Mouse (Mus musculus) embryo, embryonic 11.5 days (tissue): ENCODE measurements around the gene Plagl1.
A peak's percentile ranks its signal among the peaks of the same experiment; 100 is the strongest.

Experiments
- DNase-seq: peaks from one replicate; pipeline ENCODE4 v3.0.0-alpha.2; 2012; ENCODE audit warnings: low read depth, low spot score

Plagl1 gene

GRCm38 (mm10) chr10:13090596-13091424, 30.5 kb downstream of the Plagl1 start:
- DNase-seq: peak; percentile 72

GRCm38 (mm10) chr10:13092996-13093395, 32.7 kb downstream of the Plagl1 start:
- DNase-seq: no peak

DNA sequence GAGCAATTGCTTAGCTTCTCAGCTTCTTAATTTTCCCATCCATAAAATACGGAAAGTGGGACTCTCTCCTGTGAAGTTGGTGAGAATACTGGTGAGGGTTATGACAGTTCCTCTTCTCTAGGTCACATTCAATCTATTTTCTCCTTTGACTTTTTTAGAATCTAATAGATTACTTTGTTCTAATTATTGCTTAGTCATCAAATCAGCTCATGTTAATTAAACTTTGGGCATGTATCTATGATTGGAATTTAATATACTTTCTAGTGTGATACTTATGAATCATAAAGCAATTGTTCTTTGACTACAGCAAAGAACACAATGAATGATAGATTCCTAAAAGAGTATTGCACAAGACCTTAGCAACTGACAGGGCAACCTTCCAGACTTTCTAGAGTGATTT, 38.6 kb downstream of the Plagl1 start:
- DNase-seq: no peak

DNA sequence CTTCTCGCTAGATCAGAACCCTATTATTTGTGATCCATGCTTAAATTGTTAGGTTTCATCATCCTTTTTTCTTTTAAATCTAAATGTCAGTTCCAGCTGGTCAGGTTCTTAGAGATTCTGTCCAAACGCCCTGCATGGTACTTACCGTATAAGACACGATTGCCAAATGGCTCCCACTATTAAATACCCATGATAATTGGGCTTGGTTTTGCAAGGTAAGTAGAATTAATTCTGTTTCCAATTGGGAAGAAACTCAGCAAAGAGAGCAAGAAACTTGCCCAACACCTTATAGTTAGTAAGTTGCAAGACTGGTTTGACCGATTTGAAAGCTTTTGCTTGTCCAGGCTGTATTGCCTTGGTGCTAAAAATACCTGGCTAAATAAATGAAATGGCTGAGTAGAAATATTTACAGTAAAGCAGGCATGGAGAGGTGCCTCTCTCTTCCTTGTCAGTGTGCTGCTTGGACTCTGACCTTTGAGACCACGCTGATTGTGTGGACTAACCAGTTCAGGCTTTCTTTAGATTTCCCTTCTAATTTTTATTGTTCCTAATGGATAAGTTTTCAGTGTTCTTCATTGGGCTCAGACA, 39.9 kb downstream of the Plagl1 start:
- no peak for DNase-seq

- no peak for DNase-seq
These were observed 42.1 kb downstream of the Plagl1 start for GRCm38 (mm10) chr10:13102360-13102759.

DNA sequence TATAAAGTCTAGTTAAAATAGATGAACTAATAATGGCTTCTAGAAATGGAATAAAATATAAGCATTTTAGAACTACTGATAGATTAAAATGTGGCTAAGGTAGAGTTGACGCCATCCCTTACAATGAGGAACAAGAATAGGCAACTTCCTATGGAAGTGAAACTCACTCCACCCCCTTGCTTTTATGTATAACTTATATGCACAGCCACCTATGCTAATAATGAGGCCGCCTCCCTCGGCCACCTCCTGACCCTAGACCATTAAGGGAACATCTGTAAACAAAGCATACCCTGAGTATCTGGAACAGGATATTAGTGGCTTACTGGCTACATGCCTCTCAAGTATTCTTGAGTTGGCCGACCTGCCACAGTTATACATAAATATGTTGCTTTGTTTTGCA, 43.5 kb downstream of the Plagl1 start:
- no peak for DNase-seq

- no peak for DNase-seq
These were observed 46.8 kb downstream of the Plagl1 start for GRCm38 (mm10) chr10:13106909-13107624.

GRCm38 (mm10) chr10:13108021-13108548, 47.8 kb downstream of the Plagl1 start:
- DNase-seq: peak; percentile 45

DNA sequence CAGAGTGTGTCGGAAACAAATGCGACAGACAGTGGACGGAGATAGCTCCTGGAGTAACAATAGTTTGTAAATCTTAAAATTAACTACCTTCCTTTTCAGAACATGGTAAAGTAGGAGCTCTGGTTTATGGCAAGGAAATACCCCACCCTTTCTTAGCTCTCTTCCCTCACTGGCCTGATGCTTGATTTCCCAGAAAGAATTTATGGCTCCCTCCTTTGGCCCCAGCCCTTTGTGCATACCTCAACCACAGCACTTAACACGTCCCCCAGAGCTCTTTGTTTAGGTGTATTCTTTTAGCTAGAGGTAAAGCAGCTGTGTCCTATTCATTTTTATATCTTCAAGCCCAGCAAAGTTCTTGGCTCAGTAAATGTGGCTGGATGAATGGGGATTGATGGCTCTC, 48.5 kb downstream of the Plagl1 start:
- DNase-seq: no peak

DNA sequence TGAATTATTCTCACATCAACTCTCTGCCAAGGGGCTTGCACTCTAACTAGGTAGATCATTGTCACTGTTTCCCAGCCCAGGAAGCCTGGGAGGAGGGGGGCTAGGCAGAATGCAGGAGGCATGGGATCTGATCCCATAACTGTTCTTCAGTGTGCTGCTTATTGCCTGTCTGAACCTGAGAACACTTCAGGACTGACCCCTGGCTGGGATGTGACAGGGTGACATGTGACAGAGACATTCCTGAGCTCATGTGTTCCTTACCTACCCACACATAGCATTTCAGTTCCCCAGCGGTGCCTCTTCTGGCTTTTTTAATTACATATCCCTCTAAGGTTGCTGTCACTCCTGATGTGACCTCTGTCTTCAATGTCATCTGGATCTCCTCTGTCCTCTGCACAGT, 49.5 kb downstream of the Plagl1 start:
- DNase-seq: no peak

- DNase-seq: no peak
These were observed 52.5 kb downstream of the Plagl1 start for GRCm38 (mm10) chr10:13112849-13113248.

- no peak for DNase-seq
These were observed 53.3 kb downstream of the Plagl1 start for GRCm38 (mm10) chr10:13113641-13114040.

GRCm38 (mm10) chr10:13115030-13115429, 54.7 kb downstream of the Plagl1 start:
- no peak for DNase-seq

DNA sequence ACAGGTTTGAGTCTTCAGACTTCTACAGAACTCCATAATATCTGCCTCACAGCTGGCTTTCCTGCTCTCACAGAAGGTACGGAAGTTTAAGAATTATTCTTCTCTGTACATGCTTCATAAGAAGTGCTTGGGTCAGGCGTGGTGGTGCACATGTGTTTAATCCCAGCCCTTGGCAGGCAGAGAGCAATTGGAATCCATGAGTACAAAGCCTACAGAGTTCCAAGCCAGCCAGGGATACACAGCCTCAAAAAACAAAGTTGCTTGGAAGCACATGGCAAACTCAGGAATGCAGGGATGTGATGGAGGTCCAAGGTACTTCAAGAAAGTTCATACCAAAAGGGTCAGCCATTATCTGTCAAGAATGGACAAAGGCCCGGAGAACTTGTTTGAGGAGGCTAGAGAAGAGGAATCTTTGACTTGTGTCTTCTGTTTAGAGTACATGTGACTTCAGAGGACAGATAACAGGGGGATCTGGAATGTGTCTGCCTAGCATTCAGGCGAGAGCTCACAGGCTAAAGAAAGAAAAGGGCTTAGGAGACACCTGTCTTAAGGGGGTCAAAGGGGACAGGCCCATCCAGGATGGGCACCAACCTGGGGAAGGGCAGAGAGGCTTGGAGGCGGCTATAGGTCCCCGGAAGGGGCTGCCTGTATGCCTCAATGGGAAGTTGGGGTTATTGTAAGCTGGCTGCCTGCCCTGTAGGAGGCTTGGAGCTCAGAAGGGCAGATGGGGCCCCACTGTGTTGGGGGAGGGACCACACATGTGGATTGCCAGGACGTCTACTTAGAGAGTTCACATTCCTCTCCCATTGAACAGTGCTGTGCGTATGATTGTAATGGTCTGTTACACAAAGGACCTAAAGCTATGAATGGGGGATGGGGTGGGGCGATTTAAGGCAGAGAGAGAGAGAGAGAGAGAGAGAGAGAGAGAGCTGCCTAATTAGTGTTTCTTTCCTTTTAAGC, 56.7 kb downstream of the Plagl1 start:
- peak; percentile 38 for DNase-seq

- DNase-seq: no peak
These were observed 57.9 kb downstream of the Plagl1 start for GRCm38 (mm10) chr10:13118024-13118769.

DNA sequence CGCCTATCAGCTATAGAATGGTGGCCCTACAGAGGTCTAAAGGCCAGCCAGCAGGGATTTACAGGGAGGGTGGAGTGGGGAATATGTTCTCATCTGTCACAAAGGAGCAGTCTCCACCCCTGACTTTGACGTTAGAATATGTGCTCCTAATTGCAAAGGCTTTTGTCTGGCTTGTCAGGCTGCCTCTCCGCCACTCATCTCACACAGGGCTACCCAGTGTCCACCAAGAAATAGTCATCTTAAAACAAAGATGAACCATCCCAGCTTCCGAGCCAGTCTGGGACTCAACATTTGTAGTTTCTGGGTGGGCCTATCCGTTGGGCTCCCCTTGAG, 58.4 kb downstream of the Plagl1 start:
- DNase-seq: no peak

DNA sequence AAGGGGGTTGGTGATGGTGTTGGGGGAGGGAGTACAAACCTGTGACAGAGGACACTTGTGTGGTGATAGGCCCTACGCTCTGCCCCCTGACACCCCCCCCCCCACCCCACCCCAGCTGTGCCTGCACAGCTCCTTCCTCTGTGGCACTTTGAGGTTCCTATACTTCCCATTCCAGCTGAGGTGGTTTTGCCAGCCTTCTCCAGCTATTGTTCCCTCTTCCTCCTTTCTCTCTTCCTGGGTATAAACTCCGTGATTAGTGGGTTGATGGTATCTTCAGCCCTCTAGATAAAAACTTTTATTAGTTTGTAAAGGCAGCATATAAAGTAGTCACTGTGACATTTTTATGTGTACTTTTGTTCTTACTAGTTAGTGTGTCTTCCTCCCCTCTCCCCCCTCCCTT, 59.0 kb downstream of the Plagl1 start:
- DNase-seq: no peak

- no peak for DNase-seq
These were observed 65.5 kb downstream of the Plagl1 start for GRCm38 (mm10) chr10:13125811-13126210.

GRCm38 (mm10) chr10:13127335-13127734, 67.0 kb downstream of the Plagl1 start:
- no peak for DNase-seq

DNA sequence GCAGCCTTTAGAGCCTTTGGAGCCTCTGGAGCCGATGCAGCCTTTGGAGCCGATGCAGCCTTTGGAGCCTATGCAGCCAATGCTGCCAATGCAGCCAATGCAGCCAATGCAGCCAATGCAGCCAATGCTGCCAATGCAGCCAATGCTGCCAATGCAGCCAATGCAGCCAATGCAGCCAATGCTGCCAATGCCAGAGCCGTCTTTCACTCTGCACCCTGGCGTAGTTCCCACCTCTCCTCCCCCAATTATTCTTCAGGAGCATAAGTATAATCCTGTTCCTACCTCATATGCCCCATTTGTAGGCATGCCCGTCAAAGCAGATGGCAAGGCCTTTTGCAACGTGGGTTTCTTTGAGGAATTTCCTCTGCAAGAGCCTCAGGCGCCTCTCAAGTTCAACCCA, 67.6 kb downstream of the Plagl1 start:
- DNase-seq: no peak

DNA sequence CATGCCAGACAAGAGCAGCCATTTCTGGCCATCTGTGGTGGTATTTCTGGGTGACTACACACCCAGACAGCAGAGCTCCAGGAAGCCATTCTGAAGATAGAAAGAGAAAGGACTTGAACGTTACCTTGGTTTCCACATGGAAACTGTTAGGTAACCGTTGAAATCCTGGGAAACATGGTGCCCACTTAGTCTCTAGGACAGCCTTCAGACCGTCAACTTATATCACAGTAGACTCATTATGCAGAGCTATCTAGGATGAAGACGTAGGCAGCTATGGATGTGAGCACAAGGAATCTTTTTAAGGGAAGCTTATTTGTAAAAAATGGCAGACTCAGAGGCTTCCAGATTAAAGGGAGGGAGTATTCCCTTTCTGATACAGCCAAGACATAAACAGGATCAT, 73.5 kb downstream of the Plagl1 start:
- no peak for DNase-seq
